Mouse (Mus musculus) heart, adult 2 months (tissue): ENCODE results near the gene Gm19345.

Source experiments
- CTCF ChIP-seq: fragments of 200-600 bp; IDR thresholded peaks from 2 replicates; pipeline ENCODE4 v1.8.1; 2022; ENCODE audit warnings: antibody characterized with exemption, mild to moderate bottlenecking, moderate library complexity
- EP300 ChIP-seq: fragments of 200-500 bp; IDR thresholded peaks from 2 replicates; pipeline ENCODE4 v1.6.1; 2011; ENCODE audit warnings: low read depth, low read length, control low read depth; ENCODE audit not compliant: insufficient read depth
- POLR2A ChIP-seq: fragments of 200-500 bp; IDR thresholded peaks from 2 replicates; pipeline ENCODE4 v1.6.1; 2011; ENCODE audit warnings: mild to moderate bottlenecking, low read depth, low read length, control low read depth; ENCODE audit not compliant: insufficient read depth

DNA sequence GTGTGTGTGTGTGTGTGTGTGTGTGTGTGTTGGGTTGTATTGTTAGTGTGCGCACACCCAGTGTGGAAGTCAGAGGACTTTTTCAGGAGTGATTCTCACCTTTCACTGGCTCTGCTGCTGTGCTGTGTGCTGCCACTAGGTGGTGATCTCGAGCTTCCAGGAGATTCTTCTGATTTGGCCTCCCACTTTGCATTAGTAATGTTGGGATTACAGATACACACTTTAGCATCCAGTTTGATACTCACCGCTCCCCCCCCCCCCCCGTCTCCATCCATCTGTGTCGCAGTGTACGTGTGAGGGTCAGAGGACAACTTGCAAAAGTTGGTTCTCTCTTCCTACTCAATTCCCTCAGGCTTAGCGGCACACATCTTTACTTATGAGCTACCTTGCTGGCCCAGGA, 48.8 kb upstream of the Gm19345 start:
- TF ChIP-seq POLR2A (no peak), CTCF (peak; percentile 70), EP300 (peak; percentile 91)
